Mouse (Mus musculus) retina, adult 2 months (tissue): ENCODE results near the gene Mrnip.
A peak's percentile ranks its signal among the peaks of the same experiment; 100 is the strongest.

Experiments used
- DNase-seq: peaks from one replicate; pipeline ENCODE4 v3.0.0-alpha.2; 2012; ENCODE audit warnings: low read depth, low spot score

Gene Mrnip

DNA sequence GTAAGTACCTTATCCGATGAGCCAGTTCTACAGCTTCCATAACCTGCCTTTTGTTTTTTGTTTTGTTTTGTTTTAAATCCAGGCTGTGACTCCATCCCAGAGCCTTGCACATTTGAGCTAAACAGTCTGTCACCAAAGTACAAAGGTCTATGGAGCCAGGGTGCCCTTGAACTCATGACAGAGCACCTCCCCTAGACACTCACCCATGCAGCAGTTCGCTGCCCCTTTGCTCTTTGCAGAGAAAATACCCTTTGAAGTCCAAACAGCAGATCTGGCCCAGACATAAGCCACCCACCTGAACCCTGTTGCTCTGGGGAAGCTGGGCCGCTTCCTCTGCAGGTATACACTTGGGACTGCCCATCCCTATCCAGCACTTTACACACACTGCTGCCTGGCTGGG lies 27.3 kb downstream of the Mrnip start:
- no peak for DNase-seq

DNA sequence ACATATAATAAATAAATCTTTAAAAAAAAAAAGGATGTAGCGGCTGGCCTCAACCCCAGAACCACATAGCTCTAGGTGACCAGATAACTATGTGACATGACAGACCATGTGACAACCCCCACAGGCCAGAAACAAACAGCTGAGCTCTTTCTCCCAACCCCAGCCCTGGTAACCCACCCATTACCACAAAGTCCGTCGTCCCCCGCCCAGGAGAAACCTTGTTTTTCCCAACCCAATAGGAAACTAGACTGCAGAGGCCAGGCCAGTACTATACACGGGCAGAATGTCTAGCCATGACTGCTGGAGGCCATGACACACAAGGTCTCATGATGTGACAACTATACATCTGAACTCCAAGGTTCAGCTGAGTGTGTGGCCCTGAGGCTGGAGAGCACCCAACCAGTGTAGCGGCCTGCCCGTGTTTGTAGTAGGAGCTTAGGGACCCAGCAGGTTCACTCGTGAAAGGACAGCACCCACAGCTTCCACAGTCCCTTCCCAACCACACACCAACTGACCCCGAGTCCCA lies 29.1 kb downstream of the Mrnip start:
- DNase-seq = no peak

DNA sequence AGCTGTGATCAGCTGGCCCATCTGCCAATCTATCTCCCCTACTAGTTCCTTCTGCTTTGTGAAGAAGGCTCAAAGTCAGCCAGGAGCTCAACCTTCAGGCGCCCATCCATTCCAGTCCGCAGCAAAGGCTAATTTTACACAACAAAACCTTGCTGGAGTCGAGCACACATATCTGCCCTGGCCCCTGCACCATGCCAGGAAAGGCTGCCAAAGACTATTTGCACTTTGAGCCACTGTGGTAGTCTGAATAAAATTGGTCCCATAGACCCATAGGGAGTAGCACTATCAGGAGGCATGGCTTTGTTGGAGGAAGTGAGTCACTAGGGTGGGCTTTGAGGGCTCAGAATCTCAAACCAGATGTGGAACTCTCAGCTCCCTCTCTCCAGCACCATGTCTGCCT lies 31.2 kb downstream of the Mrnip start:
- DNase-seq = no peak

GRCm38 (mm10) chr11:50206037-50206436 lies 31.8 kb downstream of the Mrnip start:
- DNase-seq = no peak

- no peak for DNase-seq
These were observed 33.1 kb downstream of the Mrnip start for GRCm38 (mm10) chr11:50207344-50207743.

DNA sequence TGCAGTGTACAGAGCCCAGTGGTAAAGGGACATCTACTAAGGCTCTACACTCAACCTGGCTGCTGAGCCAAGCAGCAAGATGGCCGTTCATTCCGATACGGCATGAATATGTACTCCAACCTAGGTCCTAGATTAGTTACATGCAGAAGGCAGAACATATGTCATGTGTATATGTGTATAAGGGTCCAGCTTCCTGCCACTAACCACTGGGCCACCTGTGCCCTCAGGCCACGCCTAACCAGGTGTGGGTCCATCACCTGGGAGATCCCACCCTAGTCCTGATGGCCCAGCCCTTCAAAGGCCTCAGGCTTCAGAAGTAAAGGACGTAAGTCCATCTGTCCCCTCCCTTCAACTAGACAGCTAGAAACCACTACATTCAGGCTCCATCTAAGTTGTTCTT lies 33.8 kb downstream of the Mrnip start:
- DNase-seq = no peak

GRCm38 (mm10) chr11:50210101-50210504 lies 35.9 kb downstream of the Mrnip start:
- peak; percentile 66 for DNase-seq

GRCm38 (mm10) chr11:50210505-50211151 lies 36.4 kb downstream of the Mrnip start, which contains the start of the genes Sqstm1 and Mgat4b:
Gene Sqstm1 (minus strand): TSS chr11:50210827.
Gene Mgat4b (plus strand): TSS chr11:50210890.
- no peak for DNase-seq

GRCm38 (mm10) chr11:50211322-50212059 lies 37.2 kb downstream of the Mrnip start:
- no peak for DNase-seq

GRCm38 (mm10) chr11:50212060-50212739 lies 38.0 kb downstream of the Mrnip start:
- DNase-seq = no peak

- no peak for DNase-seq
These were observed 38.9 kb downstream of the Mrnip start for GRCm38 (mm10) chr11:50212848-50213758.

- no peak for DNase-seq
These were observed 40.4 kb downstream of the Mrnip start for GRCm38 (mm10) chr11:50214631-50215030.

DNA sequence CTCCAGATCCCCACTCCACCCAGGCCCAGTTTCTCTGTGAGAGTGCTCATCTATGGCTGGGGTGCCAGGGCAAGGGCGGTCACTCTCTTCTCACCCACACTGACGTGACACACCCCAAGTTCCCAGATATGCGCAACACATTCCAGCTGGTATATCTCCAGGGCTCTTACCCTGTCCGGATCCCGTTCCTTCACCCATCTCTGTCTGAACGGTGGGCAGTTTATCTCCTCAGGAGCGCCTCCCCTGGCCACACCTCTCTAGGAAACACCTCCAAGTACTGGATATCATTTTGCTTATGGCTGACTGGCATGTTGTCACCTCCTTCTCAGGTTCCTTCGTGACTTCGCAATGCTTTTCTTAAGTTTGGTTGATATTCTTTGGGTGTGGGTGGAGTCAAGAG lies 41.4 kb downstream of the Mrnip start:
- DNase-seq = no peak

DNA sequence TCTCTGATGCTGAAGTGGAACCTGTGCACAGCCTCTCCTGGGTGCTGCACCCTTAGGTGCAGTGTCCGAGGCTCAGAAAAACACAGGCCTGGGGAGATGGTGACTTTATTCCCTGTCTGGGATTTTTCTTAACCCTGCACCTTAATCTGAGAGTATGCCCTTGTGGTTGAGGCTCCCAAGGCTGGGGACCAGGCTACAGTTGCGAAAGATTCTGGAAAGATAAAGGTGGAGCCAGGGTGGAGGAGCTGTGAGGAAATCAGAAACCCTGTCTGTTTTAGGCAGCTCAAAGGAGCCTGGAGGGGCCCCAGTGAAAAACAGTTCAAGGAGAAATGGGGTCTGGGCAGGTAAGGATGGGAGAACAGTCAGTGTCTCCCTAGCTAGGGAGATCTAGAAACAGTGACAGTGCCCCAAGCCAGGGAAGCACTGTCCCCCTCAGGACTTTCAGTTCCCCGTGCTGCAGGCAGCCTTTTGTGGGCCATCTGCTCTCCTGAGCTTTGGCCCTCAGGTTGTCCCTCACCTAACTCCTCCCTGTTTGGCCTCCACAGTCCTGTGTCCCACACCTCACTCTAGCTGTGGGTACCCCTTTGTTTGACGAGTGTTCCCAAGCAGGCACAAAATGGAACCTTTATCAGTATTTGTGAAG lies 42.6 kb downstream of the Mrnip start:
- DNase-seq = no peak

DNA sequence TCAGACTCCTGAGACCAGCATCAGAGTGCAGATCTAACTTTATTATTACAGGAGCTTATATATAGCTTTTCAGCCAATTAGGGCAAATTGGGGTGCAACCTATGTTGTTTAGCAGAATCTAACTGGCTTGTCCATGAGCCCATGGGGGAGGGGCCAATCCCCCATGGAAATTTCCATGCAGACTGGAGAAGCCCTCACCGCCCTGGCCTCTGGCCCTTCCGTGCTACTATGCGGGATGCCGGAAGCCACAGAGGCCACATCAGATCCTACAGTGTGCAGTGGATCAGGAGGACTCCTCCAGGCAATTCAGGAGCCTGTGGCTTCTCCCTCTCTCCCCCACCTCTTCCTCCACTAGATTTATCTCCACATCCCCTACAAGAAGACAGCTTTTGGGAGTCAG lies 43.6 kb downstream of the Mrnip start:
- no peak for DNase-seq

GRCm38 (mm10) chr11:50219833-50220232 lies 45.6 kb downstream of the Mrnip start:
- no peak for DNase-seq

- DNase-seq = no peak
These were observed 48.5 kb downstream of the Mrnip start for GRCm38 (mm10) chr11:50222559-50223276.

- no peak for DNase-seq
These were observed 49.8 kb downstream of the Mrnip start for GRCm38 (mm10) chr11:50223783-50224662.
